Mouse (Mus musculus) frontal cortex, postnatal 14 days (tissue): ENCODE results near the gene Cib4.

Experiments used
- DNase-seq, 2 experiments: peaks; one replicate each; pipeline ENCODE4 v3.0.0; 2022; ENCODE audit warnings: low spot score in 2 of 2

The Cib4 gene

GRCm38 (mm10) chr5:30545698-30546097, at the start of gene Cib4:
Gene Cib4 (minus strand): TSS chr5:30545836.
- DNase-seq = no peak

GRCm38 (mm10) chr5:30594953-30595560, 49.4 kb upstream of the Cib4 start:
- no peak for DNase-seq

GRCm38 (mm10) chr5:30593811-30594504, 48.3 kb upstream of the Cib4 start:
- DNase-seq = no peak

- DNase-seq = no peak
These were observed 47.7 kb upstream of the Cib4 start for GRCm38 (mm10) chr5:30593360-30593759.

- no peak for DNase-seq
These were observed 46.8 kb upstream of the Cib4 start for GRCm38 (mm10) chr5:30592279-30592980.

GRCm38 (mm10) chr5:30591786-30592185, 46.1 kb upstream of the Cib4 start:
- no peak for DNase-seq

GRCm38 (mm10) chr5:30591205-30591731, 45.6 kb upstream of the Cib4 start:
- DNase-seq = no peak

GRCm38 (mm10) chr5:30590231-30590630, 44.6 kb upstream of the Cib4 start:
- DNase-seq = no peak

- DNase-seq = no peak
These were observed 43.9 kb upstream of the Cib4 start for GRCm38 (mm10) chr5:30589546-30589945.

GRCm38 (mm10) chr5:30589069-30589468, 43.4 kb upstream of the Cib4 start:
- no peak for DNase-seq

GRCm38 (mm10) chr5:30588301-30588968, 42.8 kb upstream of the Cib4 start:
- peak in 1 of 2 experiments; percentile 41 for DNase-seq

- DNase-seq = no peak
These were observed 42.2 kb upstream of the Cib4 start, which contains the start of gene Kcnk3 for GRCm38 (mm10) chr5:30587681-30588300. Gene Kcnk3 (plus strand): TSS chr5:30588170.

GRCm38 (mm10) chr5:30587101-30587500, 41.5 kb upstream of the Cib4 start:
- DNase-seq = no peak

- DNase-seq = no peak
These were observed 41.0 kb upstream of the Cib4 start for GRCm38 (mm10) chr5:30586616-30587015.

GRCm38 (mm10) chr5:30582017-30582416, 36.4 kb upstream of the Cib4 start:
- no peak for DNase-seq

GRCm38 (mm10) chr5:30580725-30581124, 35.1 kb upstream of the Cib4 start:
- no peak for DNase-seq

- DNase-seq = no peak
These were observed 32.9 kb upstream of the Cib4 start for GRCm38 (mm10) chr5:30578445-30579080.

GRCm38 (mm10) chr5:30577654-30578310, 32.1 kb upstream of the Cib4 start:
- DNase-seq = peak in 1 of 2 experiments; percentile 34

- DNase-seq = no peak
These were observed 31.6 kb upstream of the Cib4 start for GRCm38 (mm10) chr5:30577251-30577650.

GRCm38 (mm10) chr5:30576233-30576632, 30.6 kb upstream of the Cib4 start:
- no peak for DNase-seq
